Mouse (Mus musculus) cerebellum, adult 2 months (tissue): ENCODE data around the gene Vmn2r30. TPM values are rescaled to one million over a fixed set of nuclear protein-coding genes. Genes with fewer than 3 reads are reported as not detected.
A peak's percentile ranks its signal among the peaks of the same experiment; 100 is the strongest.
"Not testable (repeated sequence)": the region's sequence is repeated elsewhere in the genome, so short reads cannot be mapped to it uniquely, and the experiment has no call there.

Experiments used
- DNase-seq, 2 experiments: peaks; one replicate each; pipeline ENCODE4 v3.0.0; 2021
- H3K27ac ChIP-seq: fragments of 200-500 bp; 2 replicates; pipeline ENCODE4 v1.5.1; 2012; ENCODE audit warnings: low read length, control low read depth, inconsistent platforms; ENCODE audit not compliant: insufficient read depth
- H3K27me3 ChIP-seq: fragments of 200-500 bp; 2 replicates; pipeline ENCODE4 v1.6.1; 2012; ENCODE audit warnings: inconsistent platforms, mild to moderate bottlenecking, low read length, moderate library complexity; ENCODE audit not compliant: control insufficient read depth, insufficient read depth
- H3K4me1 ChIP-seq: fragments of 200-500 bp; 2 replicates; pipeline ENCODE4 v1.6.1; 2011; ENCODE audit warnings: low read length; ENCODE audit not compliant: control insufficient read depth, insufficient read depth
- H3K4me3 ChIP-seq: fragments of 200-500 bp; replicated peaks from 2 replicates; pipeline ENCODE3; 2011; ENCODE audit warnings: mild to moderate bottlenecking, low read depth, low read length, control low read depth; ENCODE audit not compliant: insufficient read depth
- CTCF ChIP-seq: fragments of 200-500 bp; IDR thresholded peaks from 2 replicates; pipeline ENCODE4 v1.5.1; 2011; ENCODE audit warnings: low read depth, mild to moderate bottlenecking, control low read depth, low read length, moderate library complexity, borderline replicate concordance; ENCODE audit not compliant: insufficient read depth
- POLR2A ChIP-seq: fragments of 200-500 bp; IDR thresholded peaks from 2 replicates; pipeline ENCODE4 v1.6.1; 2011; ENCODE audit warnings: low read length, control low read depth, borderline replicate concordance; ENCODE audit not compliant: insufficient read depth
- WGBS: fragments of 180-500 bp; shearing (Covaris S2); methylation state at CpG from one replicate; pipeline ENCODE4 v1.1.7; 2018; 5-methylcytosine and 5-hydroxymethylcytosine counted together
- polyA plus RNA-seq: library from polyadenylated mRNA; depleted of rRNA; stranded (reverse); fragments of >200 nt; gene quantifications from 2 replicates; pipeline ENCODE4 v1.2.3, GENCODE M21; 2012; rRNA removed

Vmn2r30 gene
- polyA plus RNA-seq = 0.03 TPM in 1 of 2 replicates, not detected in the other

- DNase-seq, H3K27me3 ChIP-seq, H3K4me1 ChIP-seq, H3K4me3 ChIP-seq, H3K27ac ChIP-seq: not testable (repeated sequence)
- 63% methylated on average over 1 of the region's 1 CpGs for WGBS
Observed at GRCm38 (mm10) chr7:7337509-7337908, at the start of gene Vmn2r30. TSS of gene Vmn2r30 (minus strand) at chr7:7337609.

DNA sequence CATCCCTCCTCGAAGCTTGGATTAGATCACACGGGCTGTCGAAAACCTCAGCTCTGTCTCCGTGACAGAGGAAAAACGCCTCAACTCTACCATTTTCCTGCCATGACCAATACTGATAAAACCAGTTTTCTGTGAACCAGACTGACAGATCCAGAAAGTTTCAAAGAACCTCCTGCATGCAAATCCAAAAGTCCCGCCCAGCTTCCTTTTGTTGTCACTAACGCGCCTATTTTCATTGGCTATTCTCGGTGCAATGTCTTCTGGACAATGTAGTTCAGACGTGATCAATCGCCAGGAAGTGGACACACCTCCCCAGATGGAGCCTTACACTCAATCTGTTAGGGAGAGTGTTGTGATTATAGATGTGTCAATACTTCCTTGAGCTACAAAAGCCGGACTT lies 37.0 kb upstream of the Vmn2r30 start, which contains the start of gene Gm45783:
Gene Gm45783 (minus strand): TSS at position 143 of the 400 bp plus-strand sequence.
- H3K27ac ChIP-seq, H3K4me1 ChIP-seq, DNase-seq, H3K4me3 ChIP-seq, H3K27me3 ChIP-seq: not testable (repeated sequence)
- 59% methylated on average over 12 of the region's 12 CpGs for WGBS

DNA sequence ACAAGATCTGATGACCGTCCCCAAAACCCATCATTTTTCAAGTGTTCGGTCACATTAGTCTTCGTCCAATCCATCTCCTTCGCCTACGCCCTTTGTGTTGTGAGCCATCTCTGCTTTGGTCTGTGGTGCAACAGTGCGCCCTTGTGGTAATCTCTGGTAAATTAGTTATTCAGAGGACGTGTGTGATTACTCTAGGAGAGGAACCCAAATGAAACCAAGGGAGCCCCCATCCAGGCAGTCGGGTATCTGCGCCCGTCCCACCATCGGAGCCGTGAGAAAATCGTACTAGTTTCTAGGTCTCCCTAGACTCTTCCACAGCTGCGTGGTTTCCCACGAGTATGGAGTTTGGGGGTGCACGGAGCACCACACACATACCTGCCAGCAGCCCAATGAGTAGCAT lies 41.8 kb downstream of the Vmn2r30 start:
- no peaks in the 10 kb centered on the region for H3K27me3 ChIP-seq
- WGBS = 70% methylated on average over 16 of the region's 16 CpGs
- no peak overlapping the region for H3K27ac ChIP-seq
- H3K4me1 ChIP-seq = peaks cover 5% of the 10 kb centered on the region; the same call in 1 of the 2 replicates
- TF ChIP-seq POLR2A (no peak), CTCF (peak; percentile 56; the same call in 1 of the 2 replicates)
- H3K4me3 ChIP-seq = no peak overlapping the region
- DNase-seq = peak; percentile 60 to 65

- H3K27me3 ChIP-seq = no peaks in the 10 kb centered on the region
- no peaks in the 10 kb centered on the region for H3K4me1 ChIP-seq
- no peak overlapping the region for H3K27ac ChIP-seq
- 48% methylated on average over 1 of the region's 1 CpGs for WGBS
- TF ChIP-seq POLR2A = no peak
- no peak for TF ChIP-seq CTCF
- no peak overlapping the region for H3K4me3 ChIP-seq
- no peak for DNase-seq
Observed at GRCm38 (mm10) chr7:7281383-7281782, 56.0 kb downstream of the Vmn2r30 start.

GRCm38 (mm10) chr7:7277966-7278567 lies 59.3 kb downstream of the Vmn2r30 start, which contains the start of gene Gm45844:
TSS of gene Gm45844 (minus strand) at chr7:7278289.
- H3K27me3 ChIP-seq, H3K4me1 ChIP-seq: not testable (repeated sequence)
- peak within 1 kb of the TSS; percentile 29; the same call in 1 of the 2 replicates for H3K27ac ChIP-seq
- peak; percentile 91 to 96 for DNase-seq
- peak within 1 kb of the TSS; percentile 66 for H3K4me3 ChIP-seq
- 36% methylated on average over 45 of the region's 45 CpGs for WGBS
- peak; percentile 94 for TF ChIP-seq CTCF

- H3K27me3 ChIP-seq, DNase-seq, H3K4me1 ChIP-seq: not testable (repeated sequence)
- Histone ChIP-seq H3K27ac (peak overlapping the region; percentile 29; the same call in 1 of the 2 replicates), H3K4me3 (peak overlapping the region; percentile 66)
- 23% methylated on average over 24 of the region's 24 CpGs for WGBS
Observed at GRCm38 (mm10) chr7:7277556-7277955, 59.9 kb downstream of the Vmn2r30 start.

Other genes with a start within 250 kb of the Vmn2r30 start
- gene Zfp954, start 216.1 kb downstream of the Vmn2r30 start, polyA plus RNA-seq = 16.1 and 17.3 TPM in 2 replicates
- gene Zfp773, start 200.9 kb downstream of the Vmn2r30 start, polyA plus RNA-seq = 1.1 and 1.3 TPM in 2 replicates
- 4.1 and 4.3 TPM in 2 replicates for gene Zfp418, start 166.3 kb downstream of the Vmn2r30 start, polyA plus RNA-seq
- gene Zfp772, start 127.6 kb downstream of the Vmn2r30 start, polyA plus RNA-seq = 11.8 and 12.1 TPM in 2 replicates
- 3.8 and 3.9 TPM in 2 replicates for gene Vmn2r29, start 90.3 kb downstream of the Vmn2r30 start, polyA plus RNA-seq
- gene Gm45844, start 59.3 kb downstream of the Vmn2r30 start, polyA plus RNA-seq = 7.8 and 8.2 TPM in 2 replicates
- gene Clcn4, start 36.8 kb downstream of the Vmn2r30 start, polyA plus RNA-seq = 89.4 and 92.1 TPM in 2 replicates
- not detected in 2 replicates for gene Gm45783, start 37.0 kb upstream of the Vmn2r30 start, polyA plus RNA-seq
- gene Vmn2r31, start 62.1 kb upstream of the Vmn2r30 start, polyA plus RNA-seq = not detected in 2 replicates
- not detected in 2 replicates for gene Vmn2r32, start 142.4 kb upstream of the Vmn2r30 start, polyA plus RNA-seq
- gene Vmn2r33, start 229.2 kb upstream of the Vmn2r30 start, polyA plus RNA-seq = not detected in 2 replicates